Mouse (Mus musculus): ENCODE measurements at regions not wholly inside any gene's neighbourhood (a gene's known extent, or its start where the extent isn't known, plus 50 kb on each side); places are given as distances from the start of the nearest gene placed in this dataset.
"Not testable (repeated sequence)": the region's sequence is repeated elsewhere in the genome, so short reads cannot be mapped to it uniquely, and the experiment has no call there.

GRCm38 (mm10) chr10:118984580-118984979 is 114.6 kb upstream of the Dyrk2 start:
- no peak for DNase-seq (ENCODE audit: low spot score in 2 of 2)

- no peak for DNase-seq (ENCODE audit: low spot score in 2 of 2)
Observed at GRCm38 (mm10) chr10:118981446-118981845, 111.4 kb upstream of the Dyrk2 start.

GRCm38 (mm10) chr10:118979339-118979738 is 109.3 kb upstream of the Dyrk2 start:
- DNase-seq (ENCODE audit: low spot score in 2 of 2), result peak in 1 of 2 experiments; percentile 28

- peak in 1 of 2 experiments; percentile 18 for DNase-seq (ENCODE audit: low spot score in 2 of 2)
Observed at GRCm38 (mm10) chr10:118978181-118978743, 108.3 kb upstream of the Dyrk2 start.

- peak in 1 of 2 experiments; percentile 20 for DNase-seq (ENCODE audit: low spot score in 2 of 2)
Observed at GRCm38 (mm10) chr10:118976447-118976846, 106.4 kb upstream of the Dyrk2 start.

- DNase-seq (ENCODE audit: low spot score in 2 of 2), result no peak
Observed at GRCm38 (mm10) chr10:118975772-118976171, 105.8 kb upstream of the Dyrk2 start.

- no peak for DNase-seq (ENCODE audit: low spot score in 2 of 2)
Observed at GRCm38 (mm10) chr10:118973324-118973723, 103.3 kb upstream of the Dyrk2 start.

GRCm38 (mm10) chr10:118972626-118973025 is 102.6 kb upstream of the Dyrk2 start:
- no peak for DNase-seq (ENCODE audit: low spot score in 2 of 2)

- no peak for DNase-seq (ENCODE audit: low spot score in 2 of 2)
Observed at GRCm38 (mm10) chr10:118970457-118971175, 100.6 kb upstream of the Dyrk2 start.

- DNase-seq (ENCODE audit: low spot score in 2 of 2), result no peak
Observed at GRCm38 (mm10) chr10:118961713-118962181, 91.7 kb upstream of the Dyrk2 start.

- no peak for DNase-seq (ENCODE audit: low spot score in 2 of 2)
Observed at GRCm38 (mm10) chr10:118960076-118960475, 90.1 kb upstream of the Dyrk2 start.

GRCm38 (mm10) chr10:118959623-118960022 is 89.6 kb upstream of the Dyrk2 start:
- no peak for DNase-seq (ENCODE audit: low spot score in 2 of 2)

- DNase-seq (ENCODE audit: low spot score in 2 of 2), result no peak
Observed at GRCm38 (mm10) chr10:118956352-118956751, 86.3 kb upstream of the Dyrk2 start.

- DNase-seq (ENCODE audit: low spot score in 2 of 2), result no peak
Observed at GRCm38 (mm10) chr10:118953440-118953839, 83.4 kb upstream of the Dyrk2 start.

GRCm38 (mm10) chr10:118952756-118953155 is 82.7 kb upstream of the Dyrk2 start:
- DNase-seq (ENCODE audit: low spot score in 2 of 2), result peak in 1 of 2 experiments; percentile 33

GRCm38 (mm10) chr10:118947724-118948123 is 77.7 kb upstream of the Dyrk2 start:
- DNase-seq (ENCODE audit: low spot score in 2 of 2), result no peak

- no peak for DNase-seq (ENCODE audit: low spot score in 2 of 2)
Observed at GRCm38 (mm10) chr10:118947016-118947674, 77.1 kb upstream of the Dyrk2 start.

GRCm38 (mm10) chr10:118927316-118927715 is 57.3 kb upstream of the Dyrk2 start:
- DNase-seq (ENCODE audit: low spot score in 2 of 2), result no peak

GRCm38 (mm10) chr10:118923473-118924185 is 53.6 kb upstream of the Dyrk2 start:
- DNase-seq (ENCODE audit: low spot score in 2 of 2), result no peak

GRCm38 (mm10) chr10:118922120-118922519 is 52.1 kb upstream of the Dyrk2 start:
- not testable (repeated sequence) for DNase-seq (ENCODE audit: low spot score in 2 of 2)
